Mouse (Mus musculus) kidney, embryonic 14.5 days (tissue): ENCODE results near the gene Abcf2. TPM values are rescaled to one million over a fixed set of nuclear protein-coding genes. Genes with fewer than 3 reads are reported as not detected.

Experiments used
- microRNA counts: library from miRNA; unstranded; fragments of <30 nt; microRNA quantifications from one replicate; lab custom pipeline; 2017
- microRNA-seq: library from miRNA; unstranded; fragments of <30 nt; microRNA quantifications from one replicate; pipeline ENCODE4, GENCODE M21; 2016
- polyA plus RNA-seq: library from polyadenylated mRNA; unstranded; fragments of >200 nt; fragmentation: Nextera tagmentation; extraction: Ambion mirVana; gene quantifications from 2 replicates; pipeline ENCODE4 v1.2.1, GENCODE M21; 2014

The Abcf2 gene
- polyA plus RNA-seq, 1 experiment from 2014 or later = 121 TPM

MicroRNA genes within 50 kb of the gene (microRNA counts, 519-probe panel; counts per million panel counts)
- microRNA mmu-miR-671-3p (lab: Ali Mortazavi, UCI) (not detected), microRNA mmu-miR-671-5p (lab: Ali Mortazavi, UCI) (not detected)

Small RNA genes lying within 50 kb of the gene (microRNA-seq; reads per million reads assigned to microRNA genes)
- 498 reads per million, percentile 73 among the genes with 10 or more reads in this experiment for gene Mir671

Other genes with a start within 250 kb of the Abcf2 start
- 4.6 and 5.7 TPM in 2 replicates for gene Kcnh2, start 225.9 kb downstream of the Abcf2 start, polyA plus RNA-seq
- 6.3 and 12.0 TPM in 2 replicates for gene Nos3, start 212.7 kb downstream of the Abcf2 start, polyA plus RNA-seq
- 1.1 and 1.3 TPM in 2 replicates for gene Atg9b, start 185.3 kb downstream of the Abcf2 start, polyA plus RNA-seq
- gene Abcb8, start 183.8 kb downstream of the Abcf2 start, polyA plus RNA-seq = 44.9 and 55.0 TPM in 2 replicates
- gene Asic3, start 164.1 kb downstream of the Abcf2 start, polyA plus RNA-seq = 0.57 and 0.60 TPM in 2 replicates
- gene Cdk5, start 153.9 kb downstream of the Abcf2 start, polyA plus RNA-seq = 45.5 and 60.2 TPM in 2 replicates
- gene Slc4a2, start 153.6 kb downstream of the Abcf2 start, polyA plus RNA-seq = 21.6 and 26.8 TPM in 2 replicates
- 104 and 105 TPM in 2 replicates for gene Fastk, start 132.2 kb downstream of the Abcf2 start, polyA plus RNA-seq
- 23.8 and 25.7 TPM in 2 replicates for gene Tmub1, start 129.6 kb downstream of the Abcf2 start, polyA plus RNA-seq
- gene Agap3, start 125.3 kb downstream of the Abcf2 start, polyA plus RNA-seq = 19.7 and 24.7 TPM in 2 replicates
- 0.05 TPM in 1 of 2 replicates, not detected in the other for gene Gbx1, start 50.3 kb downstream of the Abcf2 start, polyA plus RNA-seq
- 0.54 and 0.91 TPM in 2 replicates for gene Asb10, start 36.5 kb downstream of the Abcf2 start, polyA plus RNA-seq
- 0.26 and 0.34 TPM in 2 replicates for gene 4931409K22Rik, start 20.7 kb downstream of the Abcf2 start, polyA plus RNA-seq
- 8.3 and 11.0 TPM in 2 replicates for gene Chpf2, start 9.3 kb upstream of the Abcf2 start, polyA plus RNA-seq
- 40.4 and 41.1 TPM in 2 replicates for gene Smarcd3, start 46.9 kb upstream of the Abcf2 start, polyA plus RNA-seq
- gene Nub1, start 108.1 kb upstream of the Abcf2 start, polyA plus RNA-seq = 33.9 and 45.0 TPM in 2 replicates
- 36.1 and 37.0 TPM in 2 replicates for gene Wdr86, start 153.3 kb upstream of the Abcf2 start, polyA plus RNA-seq
- 1.7 and 2.6 TPM in 2 replicates for gene Crygn, start 180.5 kb upstream of the Abcf2 start, polyA plus RNA-seq